Mouse (Mus musculus) layer of hippocampus, adult 11-12 months (tissue): ENCODE measurements around the gene Anxa4.

Experiments
- DNase-seq: peaks from one replicate; pipeline ENCODE4 v3.0.0; 2022; ENCODE audit warnings: low spot score

Anxa4 gene

DNA sequence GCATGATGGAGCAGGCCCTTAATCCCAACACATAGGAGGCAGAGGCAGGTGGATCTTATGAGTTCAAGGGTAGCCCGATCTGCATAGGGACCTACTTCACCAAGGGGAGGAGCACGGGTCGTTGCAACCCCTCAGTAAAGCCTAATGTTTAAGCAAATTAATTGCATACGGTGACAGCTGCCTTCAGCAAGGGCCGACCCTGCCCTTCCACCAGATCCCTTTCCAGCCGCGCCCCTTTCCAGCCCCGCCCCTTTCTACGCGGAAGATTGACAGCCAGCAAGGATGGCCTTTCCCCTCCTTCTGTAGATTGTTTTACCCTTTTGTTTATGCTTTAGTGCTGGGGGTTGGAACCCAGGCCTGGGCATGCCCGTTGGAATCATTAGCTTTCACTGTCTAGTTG is 8.0 kb upstream of the Anxa4 start:
- no peak for DNase-seq

DNA sequence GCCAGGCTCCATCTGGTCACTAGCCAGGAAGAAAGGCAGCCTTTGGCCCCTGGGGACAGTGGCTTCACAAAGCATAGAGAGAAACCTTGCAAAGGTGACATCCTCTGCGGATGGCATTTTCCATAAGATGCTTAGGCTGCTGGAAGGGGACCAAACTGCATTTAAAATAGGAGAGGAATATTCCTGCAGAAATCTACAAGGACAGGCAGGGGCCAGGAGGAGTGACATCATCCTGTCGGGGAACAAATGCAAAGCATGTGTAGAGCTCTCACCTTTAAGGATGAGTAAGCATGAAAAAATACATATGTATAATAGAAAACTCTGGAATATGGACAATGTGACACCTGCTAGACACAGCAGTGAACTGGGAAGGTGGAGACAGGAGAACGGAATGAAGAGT is 7.1 kb upstream of the Anxa4 start:
- no peak for DNase-seq

DNA sequence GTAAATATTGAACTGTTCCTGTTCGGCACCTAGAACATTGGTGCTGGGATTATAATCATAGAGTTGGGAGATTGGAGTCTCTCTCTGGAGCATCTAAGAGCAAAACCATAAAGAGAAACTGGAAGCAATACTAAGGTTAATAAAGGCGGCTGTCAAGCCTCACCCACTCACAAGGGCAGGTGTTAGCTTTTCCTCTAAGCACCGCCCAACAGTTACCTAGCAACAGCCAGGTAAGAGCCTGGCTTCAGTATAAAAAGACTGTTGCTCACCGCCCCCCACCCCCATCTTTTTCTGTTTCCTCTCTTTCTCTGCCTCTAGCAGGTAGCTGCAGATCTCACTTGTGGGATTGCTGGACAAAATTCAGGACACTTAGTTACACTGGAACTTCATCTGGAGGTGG is 4.1 kb upstream of the Anxa4 start:
- no peak for DNase-seq

DNA sequence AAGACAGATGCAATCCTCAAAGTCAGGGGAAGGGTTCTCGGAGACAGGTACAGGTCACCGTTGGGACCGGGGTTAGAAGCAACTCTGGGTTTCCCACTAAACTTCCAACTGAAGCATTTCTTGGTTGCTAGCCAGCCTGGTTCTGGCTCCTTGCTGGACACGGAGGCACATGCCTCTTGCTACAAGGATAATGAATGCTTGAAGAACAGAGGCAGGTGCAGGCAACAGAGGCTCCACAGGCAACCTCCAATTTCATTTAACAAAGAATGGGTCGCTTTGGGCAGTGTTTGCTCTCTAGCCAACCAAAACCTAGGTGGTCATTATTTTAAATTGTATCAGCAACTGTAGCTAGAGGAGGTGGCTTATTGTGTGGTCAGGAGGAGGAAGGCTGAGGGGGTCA is 573 bp upstream of the Anxa4 start:
- no peak for DNase-seq

DNA sequence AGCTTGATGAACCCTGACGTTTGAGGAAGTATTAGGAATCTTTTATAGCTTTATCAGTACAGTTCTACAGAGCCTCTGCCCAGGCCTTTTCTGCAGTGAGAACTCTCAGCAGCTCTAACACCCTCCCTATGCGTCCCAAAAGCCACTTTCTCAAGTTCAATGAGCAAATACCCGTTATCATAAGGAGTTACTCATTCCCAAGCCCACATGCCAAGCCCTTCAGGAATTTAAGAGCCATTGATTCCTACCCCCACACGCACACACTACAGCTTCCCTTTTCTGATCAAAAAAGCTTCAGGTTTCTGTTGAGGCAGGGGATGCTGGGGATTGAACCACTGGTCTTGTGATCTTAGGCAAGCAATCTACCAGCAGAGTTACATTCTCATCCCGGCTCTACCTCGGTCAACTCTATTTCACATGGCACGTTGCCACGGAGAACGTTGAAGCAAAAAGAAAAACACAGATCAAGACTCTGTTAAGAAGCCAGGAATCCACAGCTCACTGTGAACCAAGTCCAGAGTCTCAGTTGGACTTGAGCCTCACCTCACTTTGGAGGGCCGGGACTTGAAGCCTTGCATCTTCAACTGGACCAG is 2.9 kb downstream of the Anxa4 start:
- DNase-seq = no peak

DNA sequence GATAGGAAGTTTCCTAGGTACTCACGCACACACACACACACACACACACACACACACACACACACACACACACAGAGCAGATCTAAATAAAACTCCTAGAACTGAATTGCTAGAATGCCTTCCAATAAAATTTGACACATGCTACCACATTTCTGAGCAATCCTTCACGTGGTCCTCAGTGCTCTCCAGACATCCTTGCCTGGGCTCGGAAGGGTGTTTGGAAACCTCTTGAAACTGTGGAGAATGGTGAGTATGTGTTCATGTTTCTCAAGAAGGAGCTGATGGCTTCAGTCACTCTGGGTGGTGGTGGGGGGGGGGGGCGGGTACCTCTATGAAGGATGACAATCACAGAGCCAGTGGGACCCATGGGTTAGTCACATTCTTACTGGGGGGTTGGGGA is 5.1 kb downstream of the Anxa4 start:
- no peak for DNase-seq

DNA sequence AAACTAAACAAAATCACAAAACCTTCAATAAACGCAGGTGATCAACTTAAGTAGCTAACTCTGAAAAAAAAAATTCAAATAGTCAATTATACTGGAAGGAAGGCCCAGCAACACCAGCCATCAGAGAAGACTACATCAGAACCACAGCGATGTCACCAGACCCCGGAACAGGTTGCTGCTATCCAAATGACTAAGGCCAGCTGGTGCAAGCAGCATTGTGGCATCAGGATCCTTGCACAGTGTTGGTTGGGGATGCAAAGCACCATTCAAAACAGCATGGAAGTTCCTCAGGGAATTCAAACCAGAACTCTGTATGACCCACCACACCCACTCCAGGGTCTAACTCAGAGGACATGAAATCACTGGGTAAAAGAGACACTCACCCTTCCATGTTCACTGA is 6.8 kb downstream of the Anxa4 start:
- no peak for DNase-seq

DNA sequence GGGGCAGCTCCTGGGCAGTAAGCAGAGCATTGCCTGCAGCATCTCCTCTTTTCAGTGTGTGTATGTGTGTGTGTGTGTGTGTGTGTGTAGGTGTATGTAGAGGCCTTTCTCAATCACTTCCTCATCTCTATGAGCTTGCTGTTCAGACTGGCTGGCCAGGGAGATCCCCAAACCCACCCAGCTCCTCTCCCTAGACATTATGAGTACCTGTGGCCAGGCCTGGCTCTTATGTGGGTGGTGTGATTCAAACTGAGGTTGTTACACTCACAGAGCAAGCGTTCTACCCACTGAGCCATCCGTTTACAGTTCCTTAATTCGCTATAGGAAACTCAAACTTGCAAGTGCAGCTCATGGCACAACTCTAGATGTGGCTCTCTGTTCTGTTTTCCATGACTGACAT is 8.6 kb downstream of the Anxa4 start:
- DNase-seq = no peak

DNA sequence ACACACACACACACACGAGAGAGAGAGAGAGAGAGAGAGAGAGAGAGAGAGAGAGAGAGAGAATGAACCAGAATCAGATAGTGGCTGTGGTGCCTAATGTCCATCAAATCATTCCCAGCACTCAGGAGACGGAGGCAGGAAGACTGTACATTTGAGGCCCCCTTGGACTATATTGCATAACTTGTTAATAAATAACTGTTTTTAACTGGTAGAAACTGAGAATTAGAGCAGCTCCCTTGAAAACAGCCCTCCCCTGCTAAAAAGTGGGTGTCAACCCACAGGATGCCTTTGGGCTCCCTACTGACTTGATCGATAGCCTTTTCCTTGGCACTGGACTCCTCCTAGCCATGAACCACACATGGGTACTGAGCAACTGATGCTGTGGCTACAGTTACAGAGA is 11.0 kb downstream of the Anxa4 start:
- no peak for DNase-seq

DNA sequence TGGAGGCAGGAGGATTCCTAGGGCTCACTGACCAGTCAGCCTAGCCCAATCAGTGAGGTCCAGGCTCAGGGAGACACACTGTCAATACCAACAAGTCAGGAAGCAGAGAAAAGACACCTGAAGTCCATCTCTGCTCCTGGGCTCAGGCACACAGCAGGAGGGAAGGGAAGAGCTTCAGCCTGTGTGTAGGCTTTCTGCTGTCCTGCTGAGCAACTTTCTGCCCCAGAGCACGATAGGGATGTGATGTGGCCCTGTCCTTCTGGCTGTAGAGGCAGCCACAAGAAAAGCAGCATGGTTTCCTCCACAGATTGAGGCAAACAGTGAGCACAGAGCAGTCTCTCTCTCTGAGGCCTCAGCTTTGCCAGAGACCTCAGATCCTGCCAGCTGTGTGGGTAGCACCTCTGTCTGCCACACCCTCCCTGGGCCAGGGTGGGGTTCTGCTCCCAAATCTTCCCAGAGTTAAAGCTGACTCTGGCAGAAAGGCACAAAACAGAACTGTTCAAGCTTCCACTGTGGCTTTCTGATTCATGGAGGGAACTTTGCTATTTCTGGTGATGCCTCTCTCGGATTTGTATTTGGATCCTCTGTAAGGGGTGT is 11.9 kb downstream of the Anxa4 start:
- DNase-seq = no peak

DNA sequence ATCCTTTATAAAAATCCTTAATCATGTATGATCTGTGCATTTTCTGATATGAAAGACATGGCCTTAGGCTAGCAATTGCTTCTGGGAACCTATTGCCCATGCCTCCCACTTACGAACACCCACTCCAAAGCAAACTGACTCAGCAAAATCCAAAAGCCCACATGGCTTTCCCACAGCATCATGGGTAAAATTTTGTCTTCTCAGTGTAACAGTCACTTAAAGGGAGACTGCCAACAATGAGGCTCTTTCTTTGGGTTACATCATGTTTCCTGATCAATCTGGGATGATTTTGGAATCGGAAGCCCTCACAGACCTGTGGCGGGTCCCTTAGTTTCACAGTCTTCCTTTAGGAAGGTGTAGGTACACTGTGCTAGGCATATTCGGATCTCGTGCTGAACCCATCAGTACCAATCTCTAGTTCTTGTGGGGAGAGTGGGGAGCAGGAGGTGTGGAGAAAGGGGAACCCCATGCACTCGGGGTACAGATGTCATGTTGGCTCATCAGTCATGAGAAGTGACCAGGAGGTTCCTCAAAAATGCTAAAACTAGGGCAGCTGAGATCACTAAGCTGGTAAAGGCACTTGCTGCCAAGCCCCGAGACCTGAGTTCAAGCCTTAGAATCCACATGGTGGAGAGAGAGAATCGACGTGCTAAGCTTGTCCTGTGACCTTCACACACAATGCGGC is 14.3 kb downstream of the Anxa4 start:
- DNase-seq = no peak

DNA sequence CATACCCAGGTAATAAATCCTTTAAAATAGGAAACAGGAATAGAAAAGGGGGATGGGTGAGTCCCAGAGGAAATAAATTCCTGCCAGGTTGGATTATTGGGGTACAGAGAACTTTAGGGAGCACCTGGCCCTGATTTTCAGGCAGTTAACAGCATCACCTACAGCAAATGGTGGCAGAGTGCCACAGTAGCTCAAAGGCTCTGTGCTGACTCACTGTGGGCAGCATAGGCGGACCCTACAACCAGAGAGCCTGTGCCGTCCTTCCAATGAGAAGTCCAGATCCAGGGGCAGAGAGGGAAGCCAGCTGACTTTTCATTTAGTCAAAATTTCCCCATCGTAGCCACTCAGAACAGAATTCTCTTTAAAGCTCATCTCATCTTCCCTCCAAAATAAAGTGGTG is 16.2 kb downstream of the Anxa4 start:
- no peak for DNase-seq

DNA sequence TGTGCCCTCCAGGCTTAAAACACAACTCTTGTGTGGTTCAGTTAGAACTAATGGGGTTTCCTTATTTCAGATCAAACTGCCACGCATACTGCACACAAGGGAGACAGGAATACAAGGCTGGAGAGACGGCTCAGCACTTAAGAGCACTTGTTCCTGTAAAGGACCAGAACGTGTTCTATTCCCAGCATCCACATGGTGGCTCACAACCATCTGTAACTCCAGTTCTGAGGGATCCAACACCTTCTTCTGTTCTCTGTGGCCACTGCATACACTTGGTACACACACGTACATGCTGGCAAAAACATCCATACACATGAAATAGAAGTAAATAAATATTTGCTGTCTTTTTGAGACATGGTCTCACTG is 16.7 kb downstream of the Anxa4 start:
- peak; percentile 35 for DNase-seq

DNA sequence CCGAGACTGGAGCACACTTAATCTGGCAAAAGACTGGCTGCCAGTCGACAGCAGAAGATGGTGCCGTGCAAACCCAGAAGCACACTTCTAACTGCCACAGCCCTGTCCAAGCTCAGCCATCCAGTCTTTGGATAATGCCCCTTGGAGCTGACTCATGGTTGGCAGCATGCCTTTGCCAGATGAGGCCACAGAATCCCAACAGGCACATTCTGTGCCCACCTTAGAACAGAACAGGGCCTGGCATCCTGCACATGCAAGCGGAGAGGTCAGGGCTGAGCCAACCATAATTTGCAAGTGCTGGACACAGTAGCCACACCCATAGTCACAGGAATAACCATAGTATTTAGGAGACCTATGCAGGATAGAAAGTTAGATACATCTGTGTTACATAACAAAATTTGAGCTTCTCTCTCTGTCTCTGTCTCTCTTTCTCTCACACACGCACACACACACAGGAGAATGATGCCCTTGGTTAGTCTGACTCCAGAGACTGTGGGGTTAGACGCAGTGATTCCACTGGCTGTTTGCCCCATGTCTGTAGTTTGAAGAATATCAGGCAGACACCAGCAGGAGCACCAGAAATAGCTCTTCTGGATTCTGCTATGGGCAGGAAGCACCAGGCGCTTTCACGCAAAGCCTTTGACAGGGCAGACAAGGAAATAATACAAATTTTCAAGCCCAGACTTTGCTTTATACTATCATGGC is 17.2 kb downstream of the Anxa4 start:
- DNase-seq = peak; percentile 29

DNA sequence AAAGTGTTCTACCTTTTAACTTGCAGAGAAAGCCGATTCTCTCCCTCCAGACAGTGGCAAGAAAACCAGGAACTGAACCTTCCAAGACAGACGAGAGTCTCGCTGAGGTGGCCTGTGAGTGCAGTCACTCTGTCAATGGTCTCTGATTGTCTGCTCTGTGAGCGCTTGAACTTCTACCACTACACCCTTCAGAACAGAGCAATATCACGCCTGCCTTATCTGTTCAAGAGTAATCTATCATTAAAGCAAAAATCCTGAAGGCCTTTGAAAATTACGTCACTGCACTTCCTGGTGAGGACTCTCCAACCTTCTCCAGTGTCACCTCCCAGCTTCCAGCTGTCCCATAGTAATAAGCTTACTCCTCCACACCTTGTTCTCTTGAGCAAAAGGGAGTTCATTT is 18.4 kb downstream of the Anxa4 start:
- no peak for DNase-seq

DNA sequence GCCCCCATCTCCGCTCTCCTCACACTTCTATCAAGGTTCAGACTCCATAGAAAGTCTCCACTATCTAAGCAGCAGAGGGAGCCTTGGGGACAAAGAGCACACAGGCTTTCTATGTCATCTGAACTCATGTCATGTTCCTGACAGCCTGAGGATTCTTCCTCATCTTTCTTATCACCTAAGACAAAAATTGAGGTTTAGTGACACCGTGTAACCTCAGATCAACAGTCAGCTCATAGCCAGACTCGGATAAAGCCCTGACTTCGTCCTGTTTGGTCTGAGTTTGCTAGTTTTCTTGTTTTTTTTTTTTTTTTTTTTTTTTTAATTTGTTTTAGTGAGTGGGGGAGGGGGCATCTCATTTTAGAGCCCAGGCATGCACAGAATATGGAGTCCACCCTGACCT is 19.6 kb downstream of the Anxa4 start:
- no peak for DNase-seq

DNA sequence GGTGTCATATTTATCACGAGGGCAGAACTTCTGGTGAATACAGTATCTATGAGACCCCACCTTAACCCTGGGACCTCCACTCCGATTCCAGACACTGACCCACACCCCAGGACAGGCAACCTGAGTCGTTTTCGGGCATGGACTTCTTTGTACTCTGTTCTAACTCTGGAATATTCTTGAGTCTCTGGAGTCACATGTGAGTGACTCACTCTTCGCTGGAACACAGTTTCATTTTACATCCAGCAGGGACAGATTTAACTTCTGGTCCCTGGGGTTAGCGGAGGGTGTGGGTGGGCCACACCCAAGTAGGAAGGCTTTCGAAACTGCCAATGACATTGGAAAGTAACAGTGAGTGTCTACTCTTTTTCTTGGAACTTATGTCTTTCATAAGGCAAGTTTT is 20.8 kb downstream of the Anxa4 start:
- DNase-seq = no peak

DNA sequence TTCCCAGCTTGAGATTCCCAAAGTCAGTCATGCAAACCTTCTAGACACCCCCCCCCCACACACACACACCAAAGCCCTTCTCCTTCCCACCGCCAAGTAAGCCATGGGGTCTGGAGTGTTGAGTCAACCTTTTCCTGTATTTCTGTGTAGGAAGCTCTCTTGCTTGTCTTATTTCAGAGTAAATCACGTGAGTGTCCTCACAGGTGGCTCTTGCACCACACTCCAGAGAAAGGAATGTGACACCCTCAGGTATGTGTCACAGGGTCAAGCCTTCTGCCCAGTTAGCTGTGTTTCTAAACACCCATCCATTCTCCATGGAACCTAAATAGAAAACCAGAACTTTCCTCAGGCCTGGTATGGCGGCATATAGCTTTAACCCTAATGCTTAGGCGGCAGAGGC is 24.4 kb downstream of the Anxa4 start:
- no peak for DNase-seq

DNA sequence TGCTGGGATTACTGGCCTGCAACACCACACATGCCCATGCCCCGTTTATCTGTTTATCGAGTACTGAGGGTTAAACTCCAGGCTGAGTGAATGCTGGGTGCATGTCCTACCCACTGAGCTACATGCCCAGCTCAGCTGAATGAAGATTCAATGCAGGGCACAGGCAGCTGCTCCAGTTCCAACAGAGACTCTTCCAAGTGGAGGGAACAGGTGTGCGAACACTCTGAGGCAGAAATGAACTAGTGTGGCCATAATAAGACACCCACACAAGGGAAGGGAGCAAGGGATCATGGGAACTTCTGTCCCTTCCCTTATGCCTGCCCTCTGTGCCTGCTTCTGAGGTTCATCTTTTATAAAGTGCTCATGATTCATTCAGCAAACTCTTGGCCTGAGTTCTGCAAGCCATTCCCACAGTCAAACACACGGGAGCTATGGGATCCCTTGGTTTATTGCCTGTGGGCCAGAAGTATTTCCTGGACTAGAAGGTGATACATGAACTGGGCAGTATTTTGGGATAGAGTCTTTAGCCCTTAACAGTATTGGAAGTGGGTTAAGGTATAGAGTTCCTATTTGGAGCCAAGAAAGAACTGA is 25.1 kb downstream of the Anxa4 start:
- DNase-seq = no peak

DNA sequence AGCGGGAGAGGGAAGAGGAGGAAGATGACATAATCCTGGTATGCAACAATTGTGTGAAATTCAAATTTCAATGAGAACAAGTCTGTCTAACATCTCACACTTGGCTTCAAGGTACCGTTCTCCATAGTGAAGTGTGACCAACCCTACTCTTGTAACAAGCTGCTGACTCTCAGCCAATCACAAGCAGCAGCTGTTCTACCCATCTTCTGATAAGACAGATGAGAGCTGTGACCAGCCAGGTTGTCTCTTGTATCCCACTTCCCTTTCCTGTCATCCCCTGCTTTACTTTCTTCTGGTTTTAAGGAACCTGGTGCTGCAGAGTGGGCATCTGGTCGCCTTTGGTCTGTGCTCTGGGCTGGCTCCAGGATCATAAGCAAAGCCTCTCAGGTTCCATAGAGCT is 25.9 kb downstream of the Anxa4 start:
- no peak for DNase-seq

DNA sequence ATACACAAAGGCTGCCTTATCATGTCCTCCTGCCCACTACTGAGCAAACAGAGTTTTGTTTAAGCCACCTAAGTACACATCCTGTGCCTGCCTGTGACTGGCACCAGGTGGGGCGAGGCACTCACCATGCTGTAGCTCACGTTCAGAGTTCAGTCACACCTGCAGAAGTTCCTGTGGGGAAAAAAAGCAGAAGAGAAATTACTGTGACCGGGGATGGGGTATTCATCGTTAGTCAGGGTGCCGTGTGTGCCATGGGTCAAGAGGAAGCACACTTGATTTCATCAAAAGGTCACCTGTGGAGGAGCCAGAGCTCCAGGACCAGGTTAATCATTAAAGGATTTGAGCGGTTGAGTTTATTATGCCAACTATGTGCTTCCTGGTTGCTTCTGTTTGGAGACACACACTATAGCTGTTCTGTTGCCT is 27.7 kb downstream of the Anxa4 start:
- DNase-seq = no peak

DNA sequence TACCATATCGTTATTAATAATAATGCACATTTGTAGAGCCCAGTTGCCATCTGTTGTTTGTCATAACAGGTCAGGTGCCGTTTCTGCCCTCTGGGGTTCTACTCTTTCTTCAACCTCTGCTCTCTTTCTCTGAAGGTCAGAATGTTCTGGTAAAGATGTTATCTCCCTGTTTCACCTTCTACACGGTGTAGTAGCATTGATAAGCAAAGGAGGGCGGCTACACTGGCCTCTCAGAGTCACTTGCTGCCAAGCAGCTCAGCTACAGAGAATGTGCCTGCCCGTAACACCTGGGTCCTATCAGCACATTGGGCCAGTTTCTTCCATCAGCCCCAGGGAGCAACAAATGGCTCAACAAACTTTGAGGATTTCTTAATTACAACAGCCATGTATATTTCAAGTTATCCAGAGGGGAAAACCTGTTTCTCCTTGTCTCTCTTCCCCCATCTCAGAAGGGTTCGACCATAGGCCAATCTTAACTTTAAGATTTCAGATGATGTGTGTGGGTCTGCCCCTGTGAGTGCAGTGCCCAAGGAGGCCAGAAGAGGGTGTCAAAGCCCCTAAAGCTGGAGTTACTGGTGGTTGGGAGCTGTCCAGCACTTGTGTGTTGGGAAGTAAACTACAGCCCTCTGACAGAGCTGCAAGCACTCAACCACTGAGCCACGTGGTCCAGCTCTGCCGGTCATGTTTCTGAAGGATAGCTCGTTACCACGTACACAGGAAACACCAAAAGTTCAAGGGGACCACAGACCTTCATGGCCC is 39.1 kb downstream of the Anxa4 start:
- DNase-seq = no peak
